Mouse (Mus musculus) G1E (cell line): ENCODE results near the gene 4930404H24Rik. TPM values are rescaled to one million over a fixed set of nuclear protein-coding genes. Genes with fewer than 3 reads are reported as not detected.

Experiments used
- ATAC-seq: 2 replicates; pipeline ENCODE4 v1.8.0; 2016; ENCODE audit warnings: mild to moderate bottlenecking; ENCODE audit not compliant: insufficient number of reproducible peaks, poor library complexity, low FRiP score, severe bottlenecking; ENCODE audit errors: extremely low read depth
- DNase-seq: peaks from one replicate; pipeline ENCODE4 v3.0.0; 2012; ENCODE audit warnings: low spot score
- H3K27me3 ChIP-seq: 2 replicates; pipeline ENCODE4 v1.6.1; 2012; ENCODE audit warnings: mild to moderate bottlenecking, low read length, inconsistent platforms; ENCODE audit not compliant: insufficient read depth
- H3K36me3 ChIP-seq: replicated peaks from 2 replicates; pipeline ENCODE3; 2012; ENCODE audit warnings: mild to moderate bottlenecking, inconsistent platforms
- H3K4me1 ChIP-seq: 2 replicates; pipeline ENCODE4 v1.6.1; 2012; ENCODE audit warnings: low read depth, low read length, inconsistent platforms, mixed read lengths; ENCODE audit not compliant: insufficient read depth
- H3K4me3 ChIP-seq: 2 replicates; pipeline ENCODE4 v1.5.1; 2012; ENCODE audit warnings: low read depth, mild to moderate bottlenecking, inconsistent platforms, low read length, moderate library complexity, mixed read lengths
- H3K9me3 ChIP-seq: replicated peaks from 2 replicates; pipeline ENCODE4 v1.6.1; 2012; ENCODE audit warnings: inconsistent platforms
- CTCF ChIP-seq: IDR thresholded peaks from 2 replicates; pipeline ENCODE4 v1.5.1; 2012; ENCODE audit warnings: low read depth, low read length, inconsistent platforms, mixed read lengths
- GATA1 ChIP-seq: IDR thresholded peaks from 2 replicates; pipeline ENCODE4 v1.6.1; 2012; ENCODE audit warnings: borderline replicate concordance, low read length, inconsistent platforms, mixed read lengths
- GATA2 ChIP-seq: IDR thresholded peaks from 2 replicates; pipeline ENCODE4 v1.6.1; 2012; ENCODE audit warnings: low read depth, low read length, inconsistent platforms, borderline replicate concordance
- POLR2AphosphoS5 ChIP-seq: IDR thresholded peaks from 2 replicates; pipeline ENCODE4 v1.6.1; 2012; ENCODE audit warnings: low read depth, low read length, inconsistent platforms; ENCODE audit not compliant: insufficient replicate concordance
- TAL1 ChIP-seq: conservative IDR thresholded peaks from 2 replicates; pipeline ENCODE4 v1.6.1; 2012; ENCODE audit warnings: low read depth, low read length, inconsistent platforms, mixed read lengths
- polyA plus RNA-seq: library from polyadenylated mRNA; stranded (reverse); fragments of >175 nt; gene quantifications from 2 replicates; pipeline ENCODE4 v1.2.3, GENCODE M21; 2012
- total RNA-seq, 2 experiments: library from RNA; stranded (forward) in 1 of 2; stranded (reverse) in 1 of 2; fragments of 200-1000 nt in 1 of 2; fragments of >200 nt in 1 of 2; fragmentation: Nextera tagmentation in 1 of 2; gene quantifications; 2 replicates each; pipeline ENCODE4 v1.2.3; 2014 to 2017

4930404H24Rik gene
- total and polyA plus RNA-seq, 3 experiments = not detected

GRCm38 (mm10) chr2:153499154-153499553, 6.6 kb downstream of the 4930404H24Rik start:
- TF ChIP-seq GATA1 = no peak
- no peak for TF ChIP-seq TAL1
- TF ChIP-seq CTCF = no peak
- no peak for TF ChIP-seq POLR2AphosphoS5
- no peak for TF ChIP-seq GATA2
- DNase-seq = no peak
- no peak for ATAC-seq
- Histone ChIP-seq H3K9me3 (no peaks in the 10 kb centered on the region), H3K27me3 (peaks cover 30% of the 10 kb centered on the region), H3K4me3 (no peak overlapping the region), H3K36me3 (peaks cover 18% of the 10 kb centered on the region), H3K4me1 (peaks cover 32% of the 10 kb centered on the region)

- peaks cover 22% of the 10 kb centered on the region for H3K4me1 ChIP-seq
- H3K36me3 ChIP-seq = peaks cover 20% of the 10 kb centered on the region
- H3K9me3 ChIP-seq = no peaks in the 10 kb centered on the region
- DNase-seq = no peak
- TF ChIP-seq GATA1 (no peak), TAL1 (no peak), GATA2 (no peak), POLR2AphosphoS5 (no peak)
- no peak overlapping the region for H3K4me3 ChIP-seq
- no peak for ATAC-seq
- H3K27me3 ChIP-seq = peaks cover 20% of the 10 kb centered on the region
Measured at GRCm38 (mm10) chr2:153506385-153506784, 13.8 kb downstream of the 4930404H24Rik start.

- TF ChIP-seq GATA1 (no peak), CTCF (no peak), GATA2 (no peak), POLR2AphosphoS5 (no peak), TAL1 (no peak)
- ATAC-seq (no peak), DNase-seq (no peak)
- Histone ChIP-seq H3K9me3 (no peaks in the 10 kb centered on the region), H3K36me3 (peaks cover 15% of the 10 kb centered on the region), H3K27me3 (peaks cover 27% of the 10 kb centered on the region), H3K4me3 (no peak overlapping the region), H3K4me1 (peaks cover 33% of the 10 kb centered on the region)
Measured at GRCm38 (mm10) chr2:153507969-153508368, 15.4 kb downstream of the 4930404H24Rik start.

GRCm38 (mm10) chr2:153508405-153508804, 15.8 kb downstream of the 4930404H24Rik start:
- no peak overlapping the region for H3K4me3 ChIP-seq
- no peaks in the 10 kb centered on the region for H3K9me3 ChIP-seq
- H3K4me1 ChIP-seq = peaks cover 33% of the 10 kb centered on the region
- peaks cover 18% of the 10 kb centered on the region for H3K36me3 ChIP-seq
- DNase-seq = no peak
- ATAC-seq = no peak
- TF ChIP-seq GATA2 = no peak
- TF ChIP-seq TAL1 = no peak
- no peak for TF ChIP-seq CTCF
- no peak for TF ChIP-seq POLR2AphosphoS5
- no peak for TF ChIP-seq GATA1
- peaks cover 27% of the 10 kb centered on the region for H3K27me3 ChIP-seq

- H3K36me3 ChIP-seq = peaks cover 20% of the 10 kb centered on the region
- ATAC-seq = no peak
- DNase-seq = no peak
- peaks cover 32% of the 10 kb centered on the region for H3K4me1 ChIP-seq
- no peaks in the 10 kb centered on the region for H3K9me3 ChIP-seq
- no peak overlapping the region for H3K4me3 ChIP-seq
- TF ChIP-seq TAL1 (no peak), GATA2 (no peak), CTCF (no peak), GATA1 (no peak), POLR2AphosphoS5 (no peak)
- H3K27me3 ChIP-seq = peaks cover 29% of the 10 kb centered on the region
Measured at GRCm38 (mm10) chr2:153509211-153510029, 16.8 kb downstream of the 4930404H24Rik start.

GRCm38 (mm10) chr2:153510136-153510535, 17.5 kb downstream of the 4930404H24Rik start:
- peaks cover 38% of the 10 kb centered on the region for H3K4me1 ChIP-seq
- TF ChIP-seq CTCF (no peak), GATA1 (no peak), POLR2AphosphoS5 (no peak), TAL1 (no peak), GATA2 (no peak)
- ATAC-seq = no peak
- DNase-seq = no peak
- peaks cover 36% of the 10 kb centered on the region for H3K27me3 ChIP-seq
- H3K36me3 ChIP-seq = peaks cover 26% of the 10 kb centered on the region
- no peaks in the 10 kb centered on the region for H3K9me3 ChIP-seq
- no peak overlapping the region for H3K4me3 ChIP-seq
